Mouse (Mus musculus) heart, postnatal 0 days (tissue): Measurements from ENCODE around the gene Wwc1.

Experiments used
- CTCF ChIP-seq: IDR thresholded peaks from 2 replicates; pipeline ENCODE4 v1.5.1; 2016; ENCODE audit warnings: antibody characterized with exemption, control low read depth, low read depth
- EP300 ChIP-seq: IDR thresholded peaks from 2 replicates; pipeline ENCODE4 v1.6.1; 2016; ENCODE audit warnings: antibody characterized with exemption, low read depth

- TF ChIP-seq CTCF (no peak), EP300 (no peak)
Measured at GRCm38 (mm10) chr11:35841738-35842325, 138.5 kb downstream of the Wwc1 start.
